Mouse (Mus musculus) layer of hippocampus, adult 9-10 months (tissue): ENCODE measurements around the gene Gm13271.
"Not testable (repeated sequence)": the region's sequence is repeated elsewhere in the genome, so short reads cannot be mapped to it uniquely, and the experiment has no call there.

ENCODE experiments used
- DNase-seq: peaks from one replicate; pipeline ENCODE4 v3.0.0; 2022; ENCODE audit warnings: low spot score

Gene Gm13271

GRCm38 (mm10) chr4:88754818-88755340, at the start of gene Gm13271:
Gm13271 (plus strand) TSS chr4:88754868.
- DNase-seq: peak; percentile 27

GRCm38 (mm10) chr4:88705924-88706323, 48.7 kb upstream of the Gm13271 start:
- DNase-seq: no peak

- DNase-seq: no peak
Observed at GRCm38 (mm10) chr4:88707128-88707826, 47.4 kb upstream of the Gm13271 start.

GRCm38 (mm10) chr4:88714281-88714680, 40.4 kb upstream of the Gm13271 start:
- DNase-seq: no peak

GRCm38 (mm10) chr4:88715059-88715458, 39.6 kb upstream of the Gm13271 start:
- DNase-seq: no peak

GRCm38 (mm10) chr4:88718715-88719114, 36.0 kb upstream of the Gm13271 start:
- DNase-seq: no peak

- peak; percentile 51 for DNase-seq
Observed at GRCm38 (mm10) chr4:88721791-88722721, 32.6 kb upstream of the Gm13271 start, which contains the start of the genes Gm26566 and Klhl9. Gm26566 (plus strand) TSS chr4:88721805. Klhl9 (minus strand) TSS chr4:88722465.

- DNase-seq: no peak
Observed at GRCm38 (mm10) chr4:88723497-88724090, 31.1 kb upstream of the Gm13271 start.

- DNase-seq: no peak
Observed at GRCm38 (mm10) chr4:88726727-88727126, 27.9 kb upstream of the Gm13271 start.

GRCm38 (mm10) chr4:88727324-88727723, 27.3 kb upstream of the Gm13271 start:
- DNase-seq: no peak

- no peak for DNase-seq
Observed at GRCm38 (mm10) chr4:88738480-88738879, 16.2 kb upstream of the Gm13271 start.

GRCm38 (mm10) chr4:88739036-88739435, 15.6 kb upstream of the Gm13271 start:
- DNase-seq: no peak

GRCm38 (mm10) chr4:88741426-88741825, 13.2 kb upstream of the Gm13271 start:
- DNase-seq: no peak

GRCm38 (mm10) chr4:88742771-88743371, 11.8 kb upstream of the Gm13271 start:
- DNase-seq: no peak

GRCm38 (mm10) chr4:88744207-88744606, 10.5 kb upstream of the Gm13271 start:
- DNase-seq: no peak

GRCm38 (mm10) chr4:88749926-88750325, 4.7 kb upstream of the Gm13271 start:
- no peak for DNase-seq

GRCm38 (mm10) chr4:88756581-88757513, 2.2 kb downstream of the Gm13271 start:
- not testable (repeated sequence) for DNase-seq

GRCm38 (mm10) chr4:88757628-88758031, 3.0 kb downstream of the Gm13271 start:
- peak; percentile 93 for DNase-seq

- DNase-seq: not testable (repeated sequence)
Observed at GRCm38 (mm10) chr4:88758751-88759150, 4.1 kb downstream of the Gm13271 start.

- not testable (repeated sequence) for DNase-seq
Observed at GRCm38 (mm10) chr4:88759610-88760268, 5.1 kb downstream of the Gm13271 start, which contains the start of gene Gm13283. Gm13283 (plus strand) TSS chr4:88760119.
